7 mouse cellular contexts compared by ENCODE assay signal in the genomic region with DNA sequence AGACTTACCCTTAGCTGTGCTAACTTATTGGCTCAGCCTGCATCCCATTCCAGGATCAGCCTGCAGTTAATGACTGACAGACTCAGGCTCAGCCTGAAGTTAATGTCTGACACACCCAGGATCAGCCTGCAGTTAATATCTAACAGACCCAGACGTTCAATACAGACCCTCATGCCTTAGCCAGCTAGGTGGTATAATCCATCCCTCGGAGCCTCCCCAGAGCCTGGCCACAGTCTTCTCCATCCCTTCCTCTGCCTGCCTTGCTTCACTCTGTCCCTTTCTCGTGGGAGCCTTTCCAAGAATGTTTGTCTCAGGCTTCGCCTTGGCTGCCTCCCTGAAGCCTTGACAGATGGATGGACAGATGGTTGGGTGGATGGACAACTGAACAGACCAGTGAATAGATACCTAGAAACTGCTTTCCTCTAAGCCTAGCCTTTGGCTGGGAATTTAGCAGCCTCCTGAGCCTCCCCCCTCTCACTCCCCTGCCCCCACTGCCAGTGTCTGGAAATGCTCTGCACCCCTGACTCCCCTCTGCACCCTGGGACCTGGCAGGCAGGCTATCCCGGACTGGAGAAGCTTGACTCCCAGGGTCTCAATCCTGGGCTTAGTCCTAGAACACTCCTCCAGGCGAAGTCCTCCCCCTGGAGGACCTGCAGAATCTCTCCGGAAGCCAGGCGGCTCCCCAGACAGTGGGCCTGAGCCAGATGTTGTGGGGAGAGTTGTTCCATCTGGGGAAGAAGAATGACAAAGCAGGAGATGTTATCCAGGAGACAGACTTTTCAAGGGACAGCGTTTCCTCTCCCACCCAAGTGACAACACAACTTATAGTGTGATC. TPM values are rescaled to one million over a fixed set of nuclear protein-coding genes. Genes with fewer than 3 reads are reported as not detected.
DNase-seq lines count a peak whose midpoint lies in the region; ATAC-seq lines count a peak whose summit lies in the region.

No protein-coding gene starts in this region.

- H3K9me3 ChIP-seq in neural tube, embryonic 13.5 days: no peaks in the 10 kb centered on the region
- no peaks in the 10 kb centered on the region for H3K9me3 ChIP-seq in neural tube, embryonic 15.5 days (replicated peaks)
- no peaks in the 10 kb centered on the region for H3K9me3 ChIP-seq in embryonic facial prominence, embryonic 13.5 days
- H3K9me3 ChIP-seq in intestine, embryonic 14.5 days (ENCODE audit: control insufficient read depth, low read length): no peaks in the 10 kb centered on the region

- no peak overlapping the region for H3K4me2 ChIP-seq in neural tube, embryonic 13.5 days
- H3K4me2 ChIP-seq in neural tube, embryonic 15.5 days: no peak overlapping the region
- no peak overlapping the region for H3K4me2 ChIP-seq in embryonic facial prominence, embryonic 13.5 days
- no peak overlapping the region for H3K4me2 ChIP-seq in intestine, embryonic 14.5 days (ENCODE audit: low read length)

- H3K27ac ChIP-seq in neural tube, embryonic 13.5 days (replicated peaks): 0 out of 2 replicates have a peak overlapping the region, but pooled peaks have one; percentile 28
- no peak overlapping the region for H3K27ac ChIP-seq in neural tube, embryonic 15.5 days (replicated peaks)
- H3K27ac ChIP-seq in embryonic facial prominence, embryonic 13.5 days: peak overlapping the region; percentile 75
- peak overlapping the region; percentile 16; the same call in 1 of the 2 replicates for H3K27ac ChIP-seq in intestine, embryonic 14.5 days (ENCODE audit: low read depth)

- H3K4me3 ChIP-seq in neural tube, embryonic 13.5 days: no peak overlapping the region
- no peak overlapping the region for H3K4me3 ChIP-seq in neural tube, embryonic 15.5 days (replicated peaks)
- no peak overlapping the region for H3K4me3 ChIP-seq in embryonic facial prominence, embryonic 13.5 days
- H3K4me3 ChIP-seq in intestine, embryonic 14.5 days (ENCODE audit: low read depth, low read length): no peak overlapping the region

- peak; percentile 69 for DNase-seq in intestine, embryonic 14.5 days (ENCODE audit: low spot score)
- peak; percentile 37 for DNase-seq in skeletal muscle tissue, adult 2 months (ENCODE audit: low read depth, low spot score)

- 53% methylated on average over 9 of the region's 9 CpGs for WGBS in neural tube, embryonic 13.5 days
- 53% methylated on average over 9 of the region's 9 CpGs for WGBS in neural tube, embryonic 15.5 days
- WGBS in embryonic facial prominence, embryonic 13.5 days: 37% methylated on average over 9 of the region's 9 CpGs
- 28% methylated on average over 9 of the region's 9 CpGs for WGBS in intestine, embryonic 14.5 days

- peak overlapping the region; percentile 26; the same call in 1 of the 2 replicates for H3K9ac ChIP-seq in neural tube, embryonic 13.5 days
- no peak overlapping the region for H3K9ac ChIP-seq in neural tube, embryonic 15.5 days (replicated peaks)
- peak overlapping the region; percentile 40; the same call in 1 of the 2 replicates for H3K9ac ChIP-seq in embryonic facial prominence, embryonic 13.5 days
- no peak overlapping the region for H3K9ac ChIP-seq in intestine, embryonic 14.5 days (ENCODE audit: low read length)

- ATAC-seq in neural tube, embryonic 13.5 days (ENCODE audit: low read depth): no peak
- no peak for ATAC-seq in neural tube, embryonic 15.5 days (ENCODE audit: low FRiP score)
- no peak for ATAC-seq in embryonic facial prominence, embryonic 13.5 days (ENCODE audit: insufficient number of reproducible peaks, insufficient read depth, low FRiP score, low TSS enrichment, low read depth)
- ATAC-seq in intestine, embryonic 14.5 days (replicated peaks; ENCODE audit: low FRiP score, low TSS enrichment, low read depth): peak; percentile 45; the same call in 1 of the 2 replicates
- ATAC-seq in granulocyte monocyte progenitor cell, adult 5-6 weeks (replicated peaks; ENCODE audit: poor library complexity, severe bottlenecking): no peak
- no peak for ATAC-seq in erythroblast, adult 5-6 weeks (replicated peaks; ENCODE audit: low FRiP score, poor library complexity, severe bottlenecking)

- no peaks in the 10 kb centered on the region for H3K36me3 ChIP-seq in neural tube, embryonic 13.5 days
- H3K36me3 ChIP-seq in neural tube, embryonic 15.5 days: no peaks in the 10 kb centered on the region
- peaks cover 51% of the 10 kb centered on the region for H3K36me3 ChIP-seq in embryonic facial prominence, embryonic 13.5 days
- no peaks in the 10 kb centered on the region for H3K36me3 ChIP-seq in intestine, embryonic 14.5 days (ENCODE audit: control insufficient read depth, insufficient read depth, low read length)

- H3K4me1 ChIP-seq in neural tube, embryonic 13.5 days (replicated peaks): peaks cover 6% of the 10 kb centered on the region; the same call in 1 of the 2 replicates
- H3K4me1 ChIP-seq in neural tube, embryonic 15.5 days: peaks cover 7% of the 10 kb centered on the region
- peaks cover 26% of the 10 kb centered on the region for H3K4me1 ChIP-seq in embryonic facial prominence, embryonic 13.5 days
- H3K4me1 ChIP-seq in intestine, embryonic 14.5 days (replicated peaks; ENCODE audit: control insufficient read depth, insufficient read depth, low read length): peaks cover 29% of the 10 kb centered on the region

- no peaks in the 10 kb centered on the region for H3K27me3 ChIP-seq in neural tube, embryonic 13.5 days
- no peaks in the 10 kb centered on the region for H3K27me3 ChIP-seq in neural tube, embryonic 15.5 days (replicated peaks)
- no peaks in the 10 kb centered on the region for H3K27me3 ChIP-seq in embryonic facial prominence, embryonic 13.5 days
- no peaks in the 10 kb centered on the region for H3K27me3 ChIP-seq in intestine, embryonic 14.5 days (replicated peaks; ENCODE audit: control insufficient read depth, insufficient read depth, low read length)

RNA-seq across cellular contexts. Expression of gene D630003M21Rik, which starts 13.5 kb away (rescaled TPM):
- polyA plus RNA-seq in neural tube, embryonic 13.5 days (2015; fragmentation: Nextera tagmentation; extraction: Ambion mirVana): 2.6 and 3.0 TPM in 2 replicates
- 2.4 and 2.5 TPM in 2 replicates for polyA plus RNA-seq in neural tube, embryonic 15.5 days (2015; fragmentation: Nextera tagmentation; extraction: Ambion mirVana)
- 7.5 and 7.6 TPM in 2 replicates for polyA plus RNA-seq in embryonic facial prominence, embryonic 13.5 days (2015; fragmentation: Nextera tagmentation; extraction: Ambion mirVana)
- polyA plus RNA-seq in intestine, embryonic 14.5 days (2014; fragmentation: Nextera tagmentation; extraction: Ambion mirVana): 1.5 and 1.8 TPM in 2 replicates
- 0.21 TPM in 1 of 2 replicates, not detected in the other for total RNA-seq in granulocyte monocyte progenitor cell, adult 5-6 weeks (2014; fragmentation: Nextera tagmentation)
- total RNA-seq in granulocyte monocyte progenitor cell, adult 5-6 weeks (2017): not detected in 2 replicates
- total RNA-seq in erythroblast, adult 5-6 weeks (2015; ENCODE audit: low replicate concordance): not detected in 2 replicates
- not detected in 2 replicates for total RNA-seq in erythroblast, adult 5-6 weeks (2017; ENCODE audit: low replicate concordance)

RNA-seq across cellular contexts. Expression of gene Bpi, which starts 42.4 kb away (rescaled TPM):
- not detected in 2 replicates for polyA plus RNA-seq in neural tube, embryonic 13.5 days (2015; fragmentation: Nextera tagmentation; extraction: Ambion mirVana)
- polyA plus RNA-seq in neural tube, embryonic 15.5 days (2015; fragmentation: Nextera tagmentation; extraction: Ambion mirVana): not detected in 2 replicates
- polyA plus RNA-seq in embryonic facial prominence, embryonic 13.5 days (2015; fragmentation: Nextera tagmentation; extraction: Ambion mirVana): not detected in 2 replicates
- not detected in 2 replicates for polyA plus RNA-seq in intestine, embryonic 14.5 days (2014; fragmentation: Nextera tagmentation; extraction: Ambion mirVana)
- not detected in 2 replicates for total RNA-seq in granulocyte monocyte progenitor cell, adult 5-6 weeks (2014; fragmentation: Nextera tagmentation)
- not detected in 2 replicates for total RNA-seq in granulocyte monocyte progenitor cell, adult 5-6 weeks (2017)
- total RNA-seq in erythroblast, adult 5-6 weeks (2015; ENCODE audit: low replicate concordance): not detected in 2 replicates
- total RNA-seq in erythroblast, adult 5-6 weeks (2017; ENCODE audit: low replicate concordance): not detected in 2 replicates

Comparison
In these comparisons a context has a peak if more than half of its experiments do, and no peak if none do; other contexts are left out.
1. H3K9ac ChIP-seq: peak in neural tube, embryonic 13.5 days (single experiment) and embryonic facial prominence, embryonic 13.5 days (single experiment); none in neural tube, embryonic 15.5 days (single experiment) and intestine, embryonic 14.5 days (single experiment).